Mouse (Mus musculus): Measurements from ENCODE around the gene Anapc1. TPM values are rescaled to one million over a fixed set of nuclear protein-coding genes. Genes with fewer than 3 reads are reported as not detected.
A peak's percentile ranks its signal among the peaks of the same experiment; 100 is the strongest.

The Anapc1 gene
- polyA plus RNA-seq, 1 experiment from 2014 or later: 57.4 TPM

DNA sequence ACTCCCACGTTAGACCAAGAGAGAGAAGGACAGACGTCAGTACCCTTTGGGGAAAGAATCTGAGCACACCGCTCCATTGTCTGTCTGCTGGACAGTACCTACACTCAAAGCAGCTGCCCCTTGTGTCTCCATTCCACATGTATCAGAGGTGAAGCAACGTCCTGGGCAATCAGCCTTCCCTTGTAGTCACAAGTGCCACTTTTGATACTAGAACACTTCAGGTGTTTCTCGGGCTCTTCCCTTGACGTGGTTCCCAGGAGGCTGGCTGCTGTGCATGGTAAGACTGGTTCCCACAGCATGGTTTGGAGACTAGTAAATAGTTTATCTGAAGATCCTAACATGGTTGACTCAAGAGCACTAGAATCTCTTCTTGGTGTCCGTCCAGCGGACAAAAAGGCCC lies 76.0 kb downstream of the Anapc1 start:
- DNase-seq (ENCODE audit: low spot score) (no peak), ATAC-seq (ENCODE audit: low read depth) (no peak)
- Histone ChIP-seq H3K4me2 (ENCODE audit: low read depth, low read length) (no peak overlapping the region), H3K9ac (ENCODE audit: low read depth, low read length) (no peak overlapping the region), H3K27me3 (replicated peaks; ENCODE audit: control insufficient read depth, insufficient read depth, low read length) (no peaks in the 10 kb centered on the region), H3K4me1 (ENCODE audit: control insufficient read depth, insufficient read depth, low read length) (no peaks in the 10 kb centered on the region), H3K9me3 (ENCODE audit: control insufficient read depth, low read length) (peaks cover 7% of the 10 kb centered on the region), H3K27ac (replicated peaks; ENCODE audit: low read depth, low read length) (no peak overlapping the region), H3K36me3 (ENCODE audit: control insufficient read depth, insufficient read depth, low read length) (peaks cover 64% of the 10 kb centered on the region), H3K4me3 (ENCODE audit: low read depth, low read length) (no peak overlapping the region)
- WGBS: 92% methylated on average over 8 of the region's 8 CpGs

DNA sequence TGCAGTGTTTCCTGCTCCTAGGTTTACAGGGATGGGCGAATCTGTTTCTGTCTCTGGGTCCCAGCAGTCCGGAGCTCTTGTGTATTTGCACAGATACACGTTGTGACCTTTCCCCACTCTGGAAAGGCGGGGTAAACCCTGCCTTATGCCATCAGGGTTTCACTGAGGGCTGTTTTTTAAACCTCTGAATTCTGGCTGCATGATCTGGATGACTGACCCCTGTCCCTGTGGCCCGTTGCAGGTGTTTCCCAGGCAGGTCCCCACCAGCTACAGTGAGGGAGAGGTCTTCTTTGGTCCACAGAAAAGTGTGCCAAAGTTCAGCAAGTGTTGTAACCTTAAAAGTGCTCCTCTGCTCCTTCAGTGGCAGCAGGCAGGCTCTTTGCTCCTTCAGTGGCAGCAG lies 77.9 kb downstream of the Anapc1 start:
- Histone ChIP-seq H3K9me3 (ENCODE audit: control insufficient read depth, low read length) (peaks cover 15% of the 10 kb centered on the region), H3K36me3 (ENCODE audit: control insufficient read depth, insufficient read depth, low read length) (peaks cover 47% of the 10 kb centered on the region), H3K4me2 (ENCODE audit: low read depth, low read length) (no peak overlapping the region), H3K9ac (ENCODE audit: low read depth, low read length) (no peak overlapping the region), H3K4me1 (ENCODE audit: control insufficient read depth, insufficient read depth, low read length) (no peaks in the 10 kb centered on the region), H3K27me3 (replicated peaks; ENCODE audit: control insufficient read depth, insufficient read depth, low read length) (no peaks in the 10 kb centered on the region), H3K27ac (replicated peaks; ENCODE audit: low read depth, low read length) (no peak overlapping the region), H3K4me3 (ENCODE audit: low read depth, low read length) (no peak overlapping the region)
- no peak for DNase-seq (ENCODE audit: low spot score)
- WGBS: 86% methylated on average over 5 of the region's 5 CpGs
- ATAC-seq (ENCODE audit: low read depth): no peak

DNA sequence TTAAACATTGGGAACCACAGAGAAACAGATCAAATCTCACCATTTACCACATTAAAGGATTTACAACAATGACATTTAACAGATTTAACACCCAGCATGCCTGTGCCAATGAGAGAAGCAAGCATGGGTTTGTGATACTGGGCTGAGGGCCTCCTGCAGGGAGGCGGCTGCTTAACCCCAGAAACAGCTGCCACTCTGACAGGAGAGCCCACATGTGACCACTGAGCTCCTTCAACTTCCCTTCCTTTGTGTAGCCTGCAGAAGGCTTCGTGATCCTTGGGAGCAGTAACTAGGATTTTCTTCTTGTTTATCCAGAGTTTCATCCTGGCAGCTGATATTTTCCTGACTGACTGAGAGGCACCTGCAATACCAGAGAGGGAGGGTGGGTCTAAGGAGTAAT lies 85.7 kb downstream of the Anapc1 start:
- no peaks in the 10 kb centered on the region for H3K36me3 ChIP-seq (ENCODE audit: control insufficient read depth, insufficient read depth, low read length)
- no peaks in the 10 kb centered on the region for H3K27me3 ChIP-seq (replicated peaks; ENCODE audit: control insufficient read depth, insufficient read depth, low read length)
- no peaks in the 10 kb centered on the region for H3K4me1 ChIP-seq (ENCODE audit: control insufficient read depth, insufficient read depth, low read length)
- H3K27ac ChIP-seq (replicated peaks; ENCODE audit: low read depth, low read length): no peak overlapping the region
- no peak overlapping the region for H3K4me2 ChIP-seq (ENCODE audit: low read depth, low read length)
- H3K9me3 ChIP-seq (ENCODE audit: control insufficient read depth, low read length): peaks cover 9% of the 10 kb centered on the region
- H3K4me3 ChIP-seq (ENCODE audit: low read depth, low read length): no peak overlapping the region
- 26% methylated on average over 2 of the region's 2 CpGs for WGBS
- DNase-seq (ENCODE audit: low spot score): peak; percentile 4
- H3K9ac ChIP-seq (ENCODE audit: low read depth, low read length): no peak overlapping the region
- ATAC-seq (ENCODE audit: low read depth): no peak

DNA sequence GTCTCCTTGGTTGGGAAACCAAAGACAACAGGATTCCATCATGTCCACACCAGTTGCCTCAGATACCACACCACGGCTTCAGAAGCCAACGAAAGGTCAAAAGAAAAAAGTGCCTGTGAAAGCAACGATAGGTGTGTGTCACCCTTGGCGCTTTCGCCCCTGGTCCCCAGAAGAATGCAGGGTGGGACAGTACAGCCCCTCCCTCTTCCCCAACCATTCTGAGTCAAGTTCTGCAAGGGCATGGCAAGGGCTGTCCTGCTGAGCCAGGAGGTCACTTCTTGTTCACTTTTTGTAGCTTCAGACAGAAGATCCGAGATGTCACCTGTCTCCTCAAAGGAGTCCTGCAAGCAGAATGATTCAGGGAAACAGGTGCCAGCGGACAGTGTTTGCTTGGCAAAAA lies 94.9 kb downstream of the Anapc1 start:
- 89% methylated on average over 7 of the region's 7 CpGs for WGBS
- DNase-seq (ENCODE audit: low spot score) (no peak), ATAC-seq (ENCODE audit: low read depth) (no peak)
- Histone ChIP-seq H3K4me3 (ENCODE audit: low read depth, low read length) (no peak overlapping the region), H3K9me3 (ENCODE audit: control insufficient read depth, low read length) (no peaks in the 10 kb centered on the region), H3K36me3 (ENCODE audit: control insufficient read depth, insufficient read depth, low read length) (no peaks in the 10 kb centered on the region), H3K9ac (ENCODE audit: low read depth, low read length) (no peak overlapping the region), H3K4me1 (ENCODE audit: control insufficient read depth, insufficient read depth, low read length) (no peaks in the 10 kb centered on the region), H3K27me3 (replicated peaks; ENCODE audit: control insufficient read depth, insufficient read depth, low read length) (no peaks in the 10 kb centered on the region), H3K4me2 (ENCODE audit: low read depth, low read length) (no peak overlapping the region), H3K27ac (replicated peaks; ENCODE audit: low read depth, low read length) (no peak overlapping the region)

DNA sequence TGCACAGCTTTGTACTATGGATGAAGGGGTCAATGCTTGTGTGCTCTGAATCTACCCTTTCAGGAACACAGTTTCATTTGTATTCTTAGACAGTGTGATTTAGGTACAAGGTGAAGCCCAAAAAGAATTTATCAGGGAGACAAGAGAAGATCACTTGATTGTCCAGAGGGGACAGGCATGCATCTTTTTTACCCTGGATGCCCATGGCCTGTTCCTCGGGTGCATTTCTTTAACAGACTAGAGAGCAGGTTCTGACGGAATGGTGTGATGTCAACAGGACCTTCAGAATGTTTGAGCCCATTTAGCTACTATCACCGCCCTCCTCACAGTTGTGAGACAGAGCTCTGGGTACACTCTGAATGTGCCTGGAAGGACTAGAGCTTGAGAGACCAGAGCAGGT lies 96.3 kb downstream of the Anapc1 start, which contains the start of gene Spdye4c:
Spdye4c (plus strand) TSS at position 301 of the 400 bp plus-strand sequence.
- Histone ChIP-seq H3K9me3 (ENCODE audit: control insufficient read depth, low read length) (no peaks in the 10 kb centered on the region), H3K27ac (replicated peaks; ENCODE audit: low read depth, low read length) (no peak within 1 kb of the TSS), H3K4me1 (ENCODE audit: control insufficient read depth, insufficient read depth, low read length) (no peaks in the 10 kb centered on the region), H3K4me2 (ENCODE audit: low read depth, low read length) (no peak within 1 kb of the TSS), H3K4me3 (ENCODE audit: low read depth, low read length) (no peak within 1 kb of the TSS), H3K9ac (ENCODE audit: low read depth, low read length) (no peak within 1 kb of the TSS), H3K36me3 (ENCODE audit: control insufficient read depth, insufficient read depth, low read length) (no peaks in the 10 kb centered on the region), H3K27me3 (replicated peaks; ENCODE audit: control insufficient read depth, insufficient read depth, low read length) (no peaks in the 10 kb centered on the region)
- ATAC-seq (ENCODE audit: low read depth) (no peak), DNase-seq (ENCODE audit: low spot score) (no peak)
- 86% methylated on average over 3 of the region's 3 CpGs for WGBS

DNA sequence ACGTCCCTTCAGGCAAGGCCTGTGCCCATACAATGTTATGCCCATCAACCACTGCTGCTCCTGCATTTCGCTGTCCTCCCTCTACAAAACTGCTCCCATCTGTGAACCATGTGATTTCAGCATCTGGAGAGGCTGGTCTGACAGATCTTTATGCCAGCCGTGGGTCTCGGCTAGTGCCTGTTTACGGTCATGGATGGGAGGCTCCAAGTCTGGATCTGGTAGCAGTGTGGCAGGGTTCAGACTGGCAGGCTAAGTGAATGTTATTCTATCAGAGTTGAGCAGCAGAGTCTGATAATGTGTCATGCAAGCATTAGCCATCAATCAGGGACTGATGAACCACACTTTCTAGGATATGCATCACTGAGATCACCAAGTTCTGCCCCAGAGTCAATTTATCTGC lies 104.3 kb downstream of the Anapc1 start:
- H3K9ac ChIP-seq (ENCODE audit: low read depth, low read length): no peak overlapping the region
- H3K4me3 ChIP-seq (ENCODE audit: low read depth, low read length): no peak overlapping the region
- WGBS: 51% methylated on average over 5 of the region's 5 CpGs
- H3K4me2 ChIP-seq (ENCODE audit: low read depth, low read length): no peak overlapping the region
- ATAC-seq (ENCODE audit: low read depth): no peak
- H3K27me3 ChIP-seq (replicated peaks; ENCODE audit: control insufficient read depth, insufficient read depth, low read length): no peaks in the 10 kb centered on the region
- H3K27ac ChIP-seq (replicated peaks; ENCODE audit: low read depth, low read length): no peak overlapping the region
- no peaks in the 10 kb centered on the region for H3K9me3 ChIP-seq (ENCODE audit: control insufficient read depth, low read length)
- no peaks in the 10 kb centered on the region for H3K4me1 ChIP-seq (ENCODE audit: control insufficient read depth, insufficient read depth, low read length)
- peak; percentile 12 for DNase-seq (ENCODE audit: low spot score)
- no peaks in the 10 kb centered on the region for H3K36me3 ChIP-seq (ENCODE audit: control insufficient read depth, insufficient read depth, low read length)

DNA sequence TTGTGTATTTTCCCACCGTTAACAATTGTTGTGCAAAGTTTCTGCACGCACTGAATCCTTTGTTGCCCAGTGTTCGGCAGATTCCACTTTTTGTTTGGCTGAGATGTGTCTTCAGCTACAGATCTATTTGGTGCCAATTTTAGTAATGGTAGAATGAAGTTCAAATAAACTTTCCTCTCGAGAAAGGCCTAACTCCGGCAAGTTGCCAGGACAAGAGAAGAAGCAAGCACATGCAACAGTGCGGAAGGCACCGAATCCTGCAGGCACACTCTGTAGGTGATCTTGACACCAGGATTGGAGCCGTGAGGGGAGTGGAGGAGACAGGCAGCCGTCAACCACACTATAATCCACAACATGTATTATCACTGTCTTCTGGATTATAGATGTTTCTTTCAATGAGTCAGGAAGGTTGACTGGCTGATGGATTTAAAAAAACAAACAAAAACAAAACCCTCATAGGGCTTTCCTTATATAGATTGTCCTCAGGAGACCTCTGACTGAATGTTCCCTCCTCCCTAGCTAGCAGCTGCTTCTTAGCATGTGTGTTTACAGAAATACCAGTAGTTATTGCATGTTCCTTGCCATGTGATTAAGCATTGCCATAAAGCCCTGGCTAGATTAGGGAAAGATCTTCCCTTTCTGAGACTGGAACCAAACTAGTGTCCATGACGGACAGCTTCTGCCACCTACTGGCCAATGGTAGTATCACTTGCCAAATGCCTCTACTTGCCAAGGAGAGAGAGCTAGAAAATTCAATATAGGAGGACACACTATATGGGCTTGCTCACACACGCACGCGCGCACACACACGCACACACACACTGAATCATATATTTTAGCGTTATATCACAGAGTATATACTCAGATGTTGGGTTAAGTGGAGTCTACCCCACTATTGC lies 114.2 kb downstream of the Anapc1 start:
- no peaks in the 10 kb centered on the region for H3K27me3 ChIP-seq (replicated peaks; ENCODE audit: control insufficient read depth, insufficient read depth, low read length)
- no peak overlapping the region for H3K4me2 ChIP-seq (ENCODE audit: low read depth, low read length)
- no peaks in the 10 kb centered on the region for H3K4me1 ChIP-seq (ENCODE audit: control insufficient read depth, insufficient read depth, low read length)
- WGBS: 43% methylated on average over 16 of the region's 16 CpGs
- no peaks in the 10 kb centered on the region for H3K36me3 ChIP-seq (ENCODE audit: control insufficient read depth, insufficient read depth, low read length)
- H3K27ac ChIP-seq (replicated peaks; ENCODE audit: low read depth, low read length): no peak overlapping the region
- no peak overlapping the region for H3K9ac ChIP-seq (ENCODE audit: low read depth, low read length)
- no peaks in the 10 kb centered on the region for H3K9me3 ChIP-seq (ENCODE audit: control insufficient read depth, low read length)
- DNase-seq (ENCODE audit: low spot score) (peak; percentile 90), ATAC-seq (ENCODE audit: low read depth) (peak; percentile 77)
- no peak overlapping the region for H3K4me3 ChIP-seq (ENCODE audit: low read depth, low read length)

DNA sequence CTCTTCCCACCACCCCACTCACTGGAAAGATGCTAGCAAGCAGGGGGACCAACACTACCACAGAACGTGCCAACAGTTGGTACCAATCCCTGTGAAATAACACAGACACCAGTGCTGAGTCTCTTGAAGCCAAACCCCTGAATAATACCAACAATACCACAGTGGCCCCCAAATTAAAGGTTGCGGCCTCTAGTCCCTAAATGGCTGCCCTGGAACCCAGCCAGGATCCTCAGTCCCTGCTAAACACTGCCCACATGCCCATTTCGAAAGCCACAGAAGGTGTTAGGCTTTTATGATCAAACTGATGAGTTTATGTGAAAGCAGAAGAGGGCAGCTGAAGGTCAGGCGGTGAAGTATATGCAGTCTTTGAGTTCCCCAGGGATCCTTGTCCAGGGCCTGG lies 116.2 kb downstream of the Anapc1 start:
- DNase-seq (ENCODE audit: low spot score): peak; percentile 47
- no peak overlapping the region for H3K9ac ChIP-seq (ENCODE audit: low read depth, low read length)
- H3K4me3 ChIP-seq (ENCODE audit: low read depth, low read length): no peak overlapping the region
- no peaks in the 10 kb centered on the region for H3K4me1 ChIP-seq (ENCODE audit: control insufficient read depth, insufficient read depth, low read length)
- H3K4me2 ChIP-seq (ENCODE audit: low read depth, low read length): no peak overlapping the region
- 83% methylated on average over 4 of the region's 4 CpGs for WGBS
- H3K36me3 ChIP-seq (ENCODE audit: control insufficient read depth, insufficient read depth, low read length): no peaks in the 10 kb centered on the region
- no peaks in the 10 kb centered on the region for H3K27me3 ChIP-seq (replicated peaks; ENCODE audit: control insufficient read depth, insufficient read depth, low read length)
- no peak for ATAC-seq (ENCODE audit: low read depth)
- H3K9me3 ChIP-seq (ENCODE audit: control insufficient read depth, low read length): no peaks in the 10 kb centered on the region
- no peak overlapping the region for H3K27ac ChIP-seq (replicated peaks; ENCODE audit: low read depth, low read length)

DNA sequence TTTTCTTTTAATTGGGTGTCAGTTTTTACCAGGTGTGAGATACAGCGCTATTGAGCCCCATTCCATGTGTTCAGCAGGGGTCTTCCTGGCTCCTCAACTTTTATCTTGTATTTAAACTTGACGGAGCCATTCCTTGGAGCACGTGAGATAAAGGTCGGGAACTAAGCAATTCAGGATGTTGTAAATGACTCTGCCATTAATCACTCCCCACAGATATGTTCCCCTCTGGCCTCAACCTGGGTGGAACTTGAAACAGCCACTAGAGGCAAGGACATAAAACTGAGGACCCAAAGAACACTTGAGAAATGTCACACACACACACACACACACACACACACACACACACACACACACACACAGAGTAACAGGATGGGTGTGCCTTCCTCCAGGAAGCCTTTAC lies 118.7 kb downstream of the Anapc1 start:
- Histone ChIP-seq H3K36me3 (ENCODE audit: control insufficient read depth, insufficient read depth, low read length) (no peaks in the 10 kb centered on the region), H3K27ac (replicated peaks; ENCODE audit: low read depth, low read length) (no peak overlapping the region), H3K27me3 (replicated peaks; ENCODE audit: control insufficient read depth, insufficient read depth, low read length) (no peaks in the 10 kb centered on the region), H3K9me3 (ENCODE audit: control insufficient read depth, low read length) (no peaks in the 10 kb centered on the region), H3K4me2 (ENCODE audit: low read depth, low read length) (no peak overlapping the region), H3K4me3 (ENCODE audit: low read depth, low read length) (no peak overlapping the region), H3K4me1 (ENCODE audit: control insufficient read depth, insufficient read depth, low read length) (no peaks in the 10 kb centered on the region; the same call in 1 of the 2 replicates), H3K9ac (ENCODE audit: low read depth, low read length) (no peak overlapping the region)
- WGBS: 62% methylated on average over 4 of the region's 4 CpGs
- ATAC-seq (ENCODE audit: low read depth): no peak
- no peak for DNase-seq (ENCODE audit: low spot score)
